Mouse (Mus musculus) erythroblast, adult 5-6 weeks (primary cell): ENCODE data around the gene Zfy1. TPM values are rescaled to one million over a fixed set of nuclear protein-coding genes. Genes with fewer than 3 reads are reported as not detected.
"Not testable (repeated sequence)": the region's sequence is repeated elsewhere in the genome, so short reads cannot be mapped to it uniquely, and the experiment has no call there.

Experiments
- ATAC-seq: replicated peaks from 2 replicates; pipeline ENCODE4 v1.8.0; 2016; ENCODE audit warnings: moderate number of reproducible peaks, mild to moderate bottlenecking, moderate TSS enrichment, inconsistent platforms; ENCODE audit not compliant: poor library complexity, low FRiP score, severe bottlenecking
- total RNA-seq, 2 experiments: library from RNA; stranded (forward) in 1 of 2; stranded (reverse) in 1 of 2; fragments of 150-400 nt in 1 of 2; fragments of 200-764, 138-1000 nt in 1 of 2; gene quantifications; 2 replicates each; pipeline versions ENCODE4 v1.2.3 to v1.2.4; 2015 to 2017; ENCODE audit warnings: low replicate concordance in 2 of 2

The Zfy1 gene
- total RNA-seq (2015; ENCODE audit: low replicate concordance), result not detected in 2 replicates
- 0.51 TPM in 1 of 2 replicates, not detected in the other for total RNA-seq (2017; ENCODE audit: low replicate concordance)

- not testable (repeated sequence) for ATAC-seq
Observed at GRCm38 (mm10) chrY:797309-797708, at the start of gene Zfy1. Gene Zfy1, minus strand, starts transcription at chrY:797409.

DNA sequence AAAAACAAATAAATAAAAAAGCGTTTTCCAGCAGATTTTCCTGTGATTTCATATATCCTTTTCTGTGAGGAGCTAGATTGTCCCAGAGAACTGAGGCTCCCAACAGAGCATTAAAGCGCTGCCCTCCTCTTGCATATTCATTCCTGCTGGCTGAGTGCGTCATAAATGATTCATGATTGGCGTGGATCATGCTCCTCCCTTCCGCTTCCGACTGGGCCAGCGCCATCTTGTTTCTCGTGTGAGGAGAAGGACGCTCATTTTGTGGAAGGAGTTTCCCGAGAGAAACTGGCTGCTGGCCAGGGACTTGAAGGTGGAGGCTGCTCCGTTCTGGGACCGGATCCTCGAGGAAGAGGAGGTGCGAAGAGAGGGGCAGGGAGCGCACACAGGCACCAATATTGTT is 21.2 kb upstream of the Zfy1 start, which contains the start of gene Uba1y:
TSS of gene Uba1y (plus strand) at position 254 of the 400 bp plus-strand sequence.
- no peak for ATAC-seq

DNA sequence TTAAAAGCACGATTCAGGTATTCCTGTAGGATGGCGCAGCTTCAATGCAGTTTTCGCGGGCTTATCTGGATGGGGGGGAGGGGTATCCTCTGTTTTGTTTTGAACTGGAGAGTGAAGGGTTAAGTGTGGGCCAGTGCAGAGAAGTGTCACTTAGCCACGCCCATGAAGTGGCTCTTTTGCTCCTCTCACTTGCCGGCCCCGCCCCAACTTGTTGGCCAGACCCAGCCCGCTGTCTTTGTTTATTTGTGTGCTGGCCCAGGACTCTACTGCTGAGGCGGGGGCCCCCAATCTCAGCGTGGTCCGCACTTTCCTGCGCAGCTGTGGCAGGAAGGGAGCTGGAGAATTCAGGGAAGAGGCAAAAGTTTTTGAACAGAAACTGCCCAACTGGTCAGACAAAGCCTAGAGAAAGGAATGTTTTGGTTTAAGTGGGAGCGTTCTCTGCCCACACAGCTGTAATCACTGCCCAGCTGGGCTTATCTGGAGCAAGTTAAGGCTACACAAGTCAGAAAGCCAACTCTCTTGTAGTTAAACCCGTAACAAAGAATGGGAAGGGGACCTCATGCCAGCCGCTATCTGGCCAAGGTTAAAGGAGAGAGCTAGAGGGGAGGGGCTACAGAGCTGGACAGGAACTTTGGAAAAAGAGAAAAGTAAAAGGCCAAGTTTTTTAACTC is 11.9 kb upstream of the Zfy1 start:
- ATAC-seq, result no peak

Other genes starting within 250 kb of the Zfy1 start
- gene Uba1y, start 21.2 kb upstream of the Zfy1 start, total RNA-seq (2015; ENCODE audit: low replicate concordance), result not detected in 2 replicates
- not detected in 2 replicates for gene Uba1y, start 21.2 kb upstream of the Zfy1 start, total RNA-seq (2017; ENCODE audit: low replicate concordance)
- 8.8 and 21.9 TPM in 2 replicates for gene Kdm5d, start 100.4 kb upstream of the Zfy1 start, total RNA-seq (2015; ENCODE audit: low replicate concordance)
- gene Kdm5d, start 100.4 kb upstream of the Zfy1 start, total RNA-seq (2017; ENCODE audit: low replicate concordance), result 21.1 and 24.4 TPM in 2 replicates
- 63.4 and 75.7 TPM in 2 replicates for gene Eif2s3y, start 213.1 kb upstream of the Zfy1 start, total RNA-seq (2015; ENCODE audit: low replicate concordance)
- 103 and 122 TPM in 2 replicates for gene Eif2s3y, start 213.1 kb upstream of the Zfy1 start, total RNA-seq (2017; ENCODE audit: low replicate concordance)